In the genomic region with DNA sequence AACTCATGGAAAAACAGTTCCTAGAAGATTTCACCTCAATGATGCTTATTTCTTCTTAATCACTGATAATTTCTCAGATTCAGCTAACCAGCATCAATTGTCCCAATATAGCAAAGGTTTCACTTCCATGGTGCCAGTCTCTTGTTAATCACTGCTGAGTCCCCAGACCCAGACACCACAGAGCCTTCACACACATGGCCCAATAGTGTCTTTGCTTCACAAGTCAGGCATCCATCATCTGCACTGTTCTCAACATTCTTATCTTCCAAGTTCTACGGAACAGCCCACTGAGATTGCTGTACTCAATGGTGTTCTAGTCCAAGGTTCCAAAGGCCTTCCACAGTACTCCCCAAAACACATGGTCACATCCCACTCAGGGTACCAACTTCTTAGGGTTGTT, we compare ENCODE assay signal across 37 mouse cellular contexts. TPM values are rescaled to one million over a fixed set of nuclear protein-coding genes. Genes with fewer than 3 reads are reported as not detected.
"Had no signal": no experiment of that assay in that cellular context is flagged by ENCODE, and none has a peak within 500 bp of the region (broad histone marks: within the 10 kb centered on the region; RNA-seq: fewer than 3 reads in every experiment).

A gene (plus strand): TSS at position 301 of the 400 bp plus-strand sequence.

- H3K9me3 ChIP-seq: embryonic facial prominence, embryonic 15.5 days; forebrain, embryonic 12.5 days; heart, embryonic 10.5 days had no signal

- H3K27ac ChIP-seq: embryonic facial prominence, embryonic 10.5 days; embryonic facial prominence, embryonic 12.5 days; embryonic facial prominence, embryonic 13.5 days; embryonic facial prominence, embryonic 15.5 days; forebrain, embryonic 12.5 days; forebrain, embryonic 13.5 days; gastrocnemius, adult 2 months; heart, adult 2 months; heart, embryonic 10.5 days had no signal

- ATAC-seq: forebrain, embryonic 13.5 days; forebrain, embryonic 14.5 days; forebrain, embryonic 16.5 days; forebrain, postnatal 0 days had no signal

- H3K4me2 ChIP-seq: embryonic facial prominence, embryonic 12.5 days; embryonic facial prominence, embryonic 13.5 days; embryonic facial prominence, embryonic 15.5 days; forebrain, embryonic 12.5 days; forebrain, embryonic 13.5 days had no signal

- H3K9ac ChIP-seq: embryonic facial prominence, embryonic 12.5 days; embryonic facial prominence, embryonic 13.5 days; embryonic facial prominence, embryonic 15.5 days; forebrain, embryonic 12.5 days; forebrain, embryonic 13.5 days; forebrain, postnatal 0 days had no signal

- H3K36me3 ChIP-seq: embryonic facial prominence, embryonic 10.5 days; embryonic facial prominence, embryonic 12.5 days; embryonic facial prominence, embryonic 13.5 days; embryonic facial prominence, embryonic 15.5 days; forebrain, embryonic 12.5 days; heart, embryonic 10.5 days had no signal

- DNase-seq: cerebellum, adult 2 months; cerebellum, adult 8-10 months; cerebellum, adult 9-10 months; cerebellum, adult 9-11 months; cerebellum, postnatal 10 days; cerebellum, postnatal 14 days; cerebellum, postnatal 25 days; cerebellum, postnatal 36 days; embryo, embryonic 11 days; forebrain, postnatal 0 days; gastrocnemius, adult 2 months; gastrocnemius, postnatal 10 days; gastrocnemius, postnatal 14 days; gastrocnemius, postnatal 25 days; gastrocnemius, postnatal 36 days; heart, adult 18-20 months; heart, adult 2 months had no signal

- H3K27me3 ChIP-seq: embryonic facial prominence, embryonic 12.5 days; embryonic facial prominence, embryonic 13.5 days; embryonic facial prominence, embryonic 15.5 days; forebrain, embryonic 12.5 days; forebrain, embryonic 13.5 days had no signal

- H3K4me1 ChIP-seq: embryonic facial prominence, embryonic 10.5 days; embryonic facial prominence, embryonic 12.5 days; embryonic facial prominence, embryonic 13.5 days; embryonic facial prominence, embryonic 15.5 days; forebrain, embryonic 12.5 days; forebrain, embryonic 13.5 days; heart, embryonic 10.5 days had no signal

- H3K4me3 ChIP-seq: embryonic facial prominence, embryonic 10.5 days; embryonic facial prominence, embryonic 12.5 days; embryonic facial prominence, embryonic 13.5 days; embryonic facial prominence, embryonic 15.5 days; erythroblast, embryonic 14.5 days; forebrain, embryonic 12.5 days; forebrain, embryonic 13.5 days; gastrocnemius, adult 2 months; heart, adult 2 months; heart, embryonic 10.5 days had no signal

RNA-seq across cellular contexts. Expression of the gene that starts here (rescaled TPM):
- total RNA-seq: common myeloid progenitor, adult 5-6 weeks; forebrain, postnatal 0 days; gastrocnemius, adult 18-20 months; gastrocnemius, adult 2 months; gastrocnemius, adult 8-10 months; gastrocnemius, postnatal 10 days; gastrocnemius, postnatal 14 days; gastrocnemius, postnatal 25 days; gastrocnemius, postnatal 36 days; gastrocnemius, postnatal 4 days; granulocyte monocyte progenitor cell, adult 5-6 weeks; heart, adult 18-20 months; heart, adult 2 months had no signal
- polyA plus RNA-seq: cerebellum, adult 2 months; cortical plate, adult 2 months; embryonic facial prominence, embryonic 10.5 days; embryonic facial prominence, embryonic 11.5 days; embryonic facial prominence, embryonic 12.5 days; embryonic facial prominence, embryonic 13.5 days; embryonic facial prominence, embryonic 14.5 days; embryonic facial prominence, embryonic 15.5 days; erythroblast, embryonic 14.5 days; forebrain, embryonic 11.5 days; forebrain, embryonic 12.5 days; forebrain, embryonic 13.5 days; forebrain, embryonic 14.5 days; forebrain, embryonic 16.5 days; forebrain, postnatal 0 days; frontal cortex, adult 2 months; heart, embryonic 10.5 days had no signal
